Mouse (Mus musculus) lung, adult 2 months (tissue): ENCODE measurements around the gene Dda1. TPM values are rescaled to one million over a fixed set of nuclear protein-coding genes. Genes with fewer than 3 reads are reported as not detected.

Experiments
- DNase-seq: peaks from one replicate; pipeline ENCODE4 v3.0.0; 2022
- H3K4me1 ChIP-seq: fragments of 200-500 bp; 2 replicates; pipeline ENCODE4 v1.6.1; 2011; ENCODE audit warnings: low read length; ENCODE audit not compliant: control insufficient read depth, insufficient read depth
- H3K4me3 ChIP-seq: fragments of 200-500 bp; replicated peaks from 2 replicates; pipeline ENCODE3; 2011; ENCODE audit warnings: low read depth, mild to moderate bottlenecking, control low read depth, low read length; ENCODE audit errors: extremely low read depth
- CTCF ChIP-seq: fragments of 200-500 bp; IDR thresholded peaks from 2 replicates; pipeline ENCODE4 v1.5.1; 2011; ENCODE audit warnings: mild to moderate bottlenecking, low read length, control low read depth; ENCODE audit not compliant: insufficient read depth
- POLR2A ChIP-seq: fragments of 200-500 bp; IDR thresholded peaks from 2 replicates; pipeline ENCODE4 v1.6.1; 2011; ENCODE audit warnings: low read depth, mild to moderate bottlenecking, control low read depth, low read length, borderline replicate concordance; ENCODE audit errors: extremely low read depth
- WGBS: fragments of 180-500 bp; shearing (Covaris S2); methylation state at CpG from one replicate; pipeline ENCODE4 v1.1.7; 2018; 5-methylcytosine and 5-hydroxymethylcytosine counted together
- polyA plus RNA-seq: library from polyadenylated mRNA; depleted of rRNA; stranded (reverse); fragments of >200 nt; gene quantifications from 2 replicates; pipeline ENCODE4 v1.2.3, GENCODE M21; 2012

Dda1 gene
- polyA plus RNA-seq, 1 experiment, result 85.9 TPM

DNA sequence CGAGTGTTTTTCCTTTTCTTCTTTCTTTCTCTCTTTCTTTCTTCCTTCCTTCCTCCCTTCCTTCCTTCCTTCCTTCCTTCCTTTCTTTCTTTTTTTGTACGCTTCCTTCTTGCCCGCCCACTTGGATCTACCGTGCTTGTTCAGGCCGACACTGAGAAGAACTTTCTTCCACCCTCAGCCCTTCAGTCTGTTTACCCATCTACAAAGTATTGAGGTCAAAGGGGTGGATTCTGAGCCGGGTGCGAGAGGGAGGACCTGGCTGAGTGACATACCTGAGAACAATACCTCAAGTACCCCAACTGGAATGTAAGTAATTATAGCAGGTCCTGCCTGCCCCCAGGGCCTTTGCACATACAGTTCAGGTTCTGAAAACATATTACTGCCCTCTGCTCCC is 17.1 kb downstream of the Dda1 start:
- Histone ChIP-seq H3K4me1 (peaks cover 19% of the 10 kb centered on the region), H3K4me3 (no peak overlapping the region)
- DNase-seq, result peak; percentile 49
- TF ChIP-seq CTCF (no peak), POLR2A (no peak)
- WGBS, result 6% methylated on average over 7 of the region's 7 CpGs

DNA sequence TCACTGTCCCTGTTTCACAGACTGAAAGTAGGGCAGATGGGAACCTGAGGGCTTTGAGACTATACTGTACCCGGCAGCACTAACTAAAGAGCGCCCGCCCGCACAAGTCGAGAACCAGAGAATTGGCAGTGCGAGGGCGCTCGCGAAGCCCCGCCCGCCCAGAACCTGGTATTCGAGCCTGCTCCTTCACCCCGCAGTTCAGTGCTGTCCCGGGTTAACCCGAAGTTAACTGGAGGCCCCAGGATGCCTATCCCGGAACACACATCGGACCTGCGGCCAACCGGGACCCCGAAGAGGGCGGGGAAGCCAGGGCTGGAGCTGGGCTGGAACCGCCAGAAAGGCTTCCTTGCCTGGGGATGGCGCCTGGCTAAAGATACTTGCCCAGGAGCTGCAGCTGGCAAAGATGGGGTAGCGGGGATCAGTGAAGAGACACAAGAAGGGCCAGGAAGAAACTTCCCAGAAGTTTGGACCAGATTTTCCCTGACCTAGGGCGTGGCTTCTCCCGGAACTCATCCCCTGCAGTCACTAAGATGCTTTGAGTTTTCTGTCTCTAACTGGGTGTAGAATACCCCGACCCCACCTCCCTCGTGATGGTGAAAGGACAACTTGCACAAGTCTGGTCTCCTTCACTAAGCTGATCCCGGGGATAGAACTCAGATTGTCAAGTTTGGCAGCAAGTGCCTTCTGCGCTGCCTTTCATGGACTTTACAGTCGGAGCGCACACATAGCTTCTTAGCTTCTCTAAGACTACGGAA is 18.9 kb downstream of the Dda1 start, which contains the start of gene Gtpbp3:
TSS of gene Gtpbp3 (plus strand) at position 413 of the 755 bp plus-strand sequence.
- no peak for TF ChIP-seq CTCF
- peak; percentile 50; the same call in 1 of the 2 replicates for TF ChIP-seq POLR2A
- peak; percentile 82 for DNase-seq
- H3K4me1 ChIP-seq, result peaks cover 19% of the 10 kb centered on the region
- peak within 1 kb of the TSS; percentile 79 for H3K4me3 ChIP-seq
- under 1% methylated on average over 33 of the region's 33 CpGs for WGBS

DNA sequence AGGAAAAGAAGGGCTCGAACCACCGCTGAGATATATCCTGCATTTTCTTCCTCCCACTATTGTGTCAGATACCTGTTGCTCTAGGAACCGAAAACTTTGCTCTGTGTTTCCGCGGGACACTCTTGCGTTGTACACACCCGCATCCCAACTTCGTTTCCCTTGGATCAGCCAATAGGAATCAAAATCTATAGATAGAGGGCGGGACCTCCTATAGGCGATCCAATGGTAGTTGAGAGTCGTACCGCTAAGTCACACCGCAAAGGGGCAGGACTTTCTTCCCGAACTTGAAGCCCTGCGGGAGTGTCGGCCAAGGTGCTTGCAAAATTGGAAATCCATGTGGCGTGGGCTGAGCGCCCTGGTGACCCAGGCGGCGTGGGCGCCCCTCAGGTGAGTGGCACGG is 19.5 kb downstream of the Dda1 start:
- under 1% methylated on average over 22 of the region's 22 CpGs for WGBS
- Histone ChIP-seq H3K4me1 (peaks cover 19% of the 10 kb centered on the region), H3K4me3 (peak overlapping the region; percentile 79)
- peak; percentile 81 for DNase-seq
- TF ChIP-seq POLR2A, result peak; percentile 65; the same call in 1 of the 2 replicates
- TF ChIP-seq CTCF, result no peak

DNA sequence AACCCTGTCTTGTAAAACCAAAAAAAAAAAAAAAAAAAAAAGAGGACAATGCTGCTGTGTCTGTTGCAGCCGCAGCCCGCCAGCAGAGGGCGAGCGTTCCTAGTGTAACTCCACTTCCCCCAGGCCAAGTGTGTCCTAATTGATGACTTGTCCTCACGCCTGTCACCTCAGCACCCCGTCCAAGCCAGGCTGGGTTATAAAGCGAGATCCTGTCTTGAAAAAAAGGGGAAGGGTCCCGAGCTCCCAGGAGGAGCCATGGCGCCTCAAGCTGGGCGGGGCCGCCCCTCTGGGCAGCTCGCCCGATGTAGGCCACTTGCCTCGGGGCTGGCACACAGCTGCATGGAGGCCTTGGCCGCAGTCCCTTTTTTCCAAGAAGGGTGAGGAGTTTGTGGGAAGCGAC is 26.0 kb downstream of the Dda1 start:
- Histone ChIP-seq H3K4me3 (no peak overlapping the region), H3K4me1 (peaks cover 31% of the 10 kb centered on the region)
- 6% methylated on average over 16 of the region's 16 CpGs for WGBS
- DNase-seq, result peak; percentile 86
- TF ChIP-seq CTCF (peak; percentile 73), POLR2A (no peak)

DNA sequence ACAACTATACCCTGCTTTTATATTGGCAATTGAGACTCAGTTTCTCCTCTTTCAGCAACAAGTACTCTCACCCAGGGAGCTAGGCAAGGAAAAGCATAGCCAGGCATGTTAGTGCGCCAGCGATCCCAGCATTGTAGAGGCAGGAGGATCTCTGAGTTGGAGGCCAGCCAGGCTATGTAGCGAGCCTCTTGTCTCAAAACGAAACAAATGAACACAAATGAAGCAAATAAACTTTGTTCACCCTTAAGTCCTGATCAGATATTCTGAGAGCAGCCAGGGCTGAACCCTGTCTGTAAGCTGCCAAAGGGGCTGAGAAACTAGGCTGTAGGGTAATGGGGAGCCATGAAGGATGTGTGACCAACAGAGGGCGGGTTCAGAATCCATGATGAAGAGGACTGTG is 26.8 kb downstream of the Dda1 start:
- no peak for DNase-seq
- Histone ChIP-seq H3K4me3 (no peak overlapping the region), H3K4me1 (peaks cover 31% of the 10 kb centered on the region)
- WGBS, result 50% methylated on average over 5 of the region's 5 CpGs
- no peak for TF ChIP-seq CTCF
- TF ChIP-seq POLR2A, result no peak

DNA sequence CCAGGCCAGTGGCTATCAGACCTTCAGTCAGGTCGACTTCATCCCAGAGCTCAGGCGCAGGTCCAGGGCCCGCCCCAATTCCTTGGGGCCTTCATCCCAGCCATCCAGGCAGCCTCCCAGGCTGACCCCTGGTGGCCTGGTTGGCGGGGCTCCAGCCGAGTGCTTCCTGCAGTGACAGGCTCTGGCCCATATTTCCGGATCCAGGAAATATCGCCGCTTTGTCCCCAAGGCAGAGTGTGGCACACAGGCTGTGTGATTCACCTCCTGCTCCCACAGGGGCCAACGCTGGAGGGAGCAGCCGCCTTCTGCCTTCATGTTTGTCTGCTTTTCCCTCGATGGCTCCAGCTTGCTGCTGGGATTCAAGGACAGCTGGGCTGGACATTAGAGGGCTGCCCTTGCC is 27.5 kb downstream of the Dda1 start:
- no peak overlapping the region for H3K4me3 ChIP-seq
- peak; percentile 78 for DNase-seq
- H3K4me1 ChIP-seq, result peaks cover 31% of the 10 kb centered on the region
- TF ChIP-seq CTCF, result 0 out of 2 replicates have a peak, but pooled peaks have one; percentile 33
- TF ChIP-seq POLR2A, result no peak
- 31% methylated on average over 11 of the region's 11 CpGs for WGBS

DNA sequence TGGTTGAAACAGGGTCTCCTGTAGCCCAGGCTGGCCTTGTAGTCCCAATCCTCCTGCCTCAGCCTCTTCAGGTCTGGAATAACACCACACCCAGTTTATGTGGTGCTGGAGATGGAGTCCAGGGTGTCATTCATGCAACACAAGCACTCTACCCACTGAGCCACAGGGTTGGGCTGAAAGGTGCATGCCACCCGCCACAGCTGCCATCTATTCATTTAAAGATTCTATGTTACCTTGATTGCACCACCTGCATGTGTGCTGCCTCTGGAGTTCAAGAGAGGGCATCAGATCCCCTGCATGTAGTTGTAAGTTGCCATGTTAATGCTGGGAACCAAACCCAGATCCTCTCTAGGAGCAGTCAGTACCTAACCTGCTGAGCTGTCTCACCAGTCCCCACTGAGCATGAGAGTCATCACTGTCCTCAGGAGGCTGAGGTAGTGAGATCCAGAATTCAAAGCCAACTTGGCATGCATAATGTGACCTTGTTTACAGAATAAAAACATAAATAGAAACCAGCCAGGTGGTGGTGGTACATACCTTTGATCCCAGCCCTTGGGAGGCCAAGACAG is 28.2 kb downstream of the Dda1 start:
- TF ChIP-seq POLR2A, result no peak
- no peak for TF ChIP-seq CTCF
- no peak for DNase-seq
- H3K4me1 ChIP-seq, result peaks cover 31% of the 10 kb centered on the region
- WGBS, result 95% methylated on average over 1 of the region's 1 CpGs
- no peak overlapping the region for H3K4me3 ChIP-seq

DNA sequence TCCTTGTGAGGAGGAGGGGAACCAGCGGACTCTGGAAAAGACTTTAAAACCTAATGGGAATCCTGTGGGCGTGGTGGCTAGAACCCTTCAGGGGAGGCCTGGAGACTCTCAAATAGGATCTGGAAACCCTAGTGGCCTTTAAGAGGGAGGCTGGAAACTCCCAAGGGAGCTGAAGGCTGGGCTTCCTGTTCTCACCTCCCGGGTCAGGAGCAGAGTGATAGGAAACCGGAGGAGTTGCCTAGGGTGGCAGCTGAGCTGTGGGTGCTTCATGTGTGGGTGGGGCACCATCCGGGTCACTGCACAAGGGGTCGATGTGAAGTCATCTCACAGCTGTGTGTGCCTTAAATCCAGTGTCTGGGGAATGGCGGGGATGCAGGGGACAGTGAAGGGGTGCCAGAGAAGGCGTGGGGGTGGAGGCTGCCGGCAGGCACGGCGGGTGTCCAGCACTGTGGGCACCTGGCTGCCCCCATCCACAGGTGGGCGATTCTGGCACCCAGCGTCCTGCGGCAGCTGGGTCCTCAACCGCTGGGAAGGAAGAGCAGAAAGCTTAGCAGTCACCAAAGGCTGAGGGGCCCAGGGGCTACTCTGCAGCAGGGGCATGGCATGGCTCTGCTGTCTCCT is 29.0 kb downstream of the Dda1 start:
- H3K4me1 ChIP-seq, result peaks cover 31% of the 10 kb centered on the region
- no peak overlapping the region for H3K4me3 ChIP-seq
- 31% methylated on average over 15 of the region's 15 CpGs for WGBS
- DNase-seq, result no peak
- TF ChIP-seq CTCF (no peak), POLR2A (no peak)

DNA sequence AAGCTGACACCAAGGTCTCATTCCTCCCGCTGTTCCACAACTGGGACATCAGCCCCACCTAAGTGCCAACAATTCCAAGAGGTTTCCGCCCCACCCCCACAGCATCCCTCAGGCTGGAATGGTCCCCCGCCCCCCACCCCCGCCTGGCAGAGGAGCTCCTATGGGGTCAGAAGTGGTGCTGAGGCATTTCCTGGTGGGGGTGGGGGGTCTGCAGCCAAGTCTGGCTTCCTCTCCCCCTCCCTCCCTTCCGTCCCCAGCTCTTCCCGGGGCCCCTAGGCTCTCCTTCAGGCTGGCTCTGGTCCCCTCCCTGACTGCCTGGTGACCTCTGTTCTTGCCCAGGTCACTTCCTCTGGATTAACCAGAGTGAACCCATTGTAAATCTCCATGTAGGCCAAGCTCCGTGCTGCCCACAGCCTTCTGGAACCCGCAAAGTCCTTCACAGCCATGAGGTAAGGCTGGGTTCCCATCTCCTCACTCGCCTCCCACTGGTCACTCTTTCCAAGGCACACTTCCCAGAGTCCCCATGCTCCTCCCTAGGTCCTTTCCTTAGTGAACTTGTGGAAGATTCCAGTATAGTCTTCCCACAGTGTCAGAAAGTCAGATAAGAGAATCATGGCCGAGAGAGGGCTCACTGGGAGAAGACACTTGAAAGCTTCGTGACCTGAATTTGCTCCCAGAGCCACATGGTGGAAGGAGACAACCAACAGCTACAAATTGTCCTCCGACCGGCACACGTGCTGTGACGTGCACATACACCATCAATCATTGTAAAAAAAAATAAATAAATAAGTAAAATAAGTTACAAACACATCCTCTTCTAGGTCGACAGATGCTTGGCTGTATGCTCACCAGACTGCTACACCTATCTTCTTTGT is 30.1 kb downstream of the Dda1 start:
- DNase-seq, result no peak
- TF ChIP-seq CTCF (no peak), POLR2A (no peak)
- 25% methylated on average over 16 of the region's 16 CpGs for WGBS
- H3K4me1 ChIP-seq, result peaks cover 31% of the 10 kb centered on the region
- H3K4me3 ChIP-seq, result no peak overlapping the region
